Mouse (Mus musculus): Measurements from ENCODE around the gene Ssxa1. TPM values are rescaled to one million over a fixed set of nuclear protein-coding genes. Genes with fewer than 3 reads are reported as not detected.
"Not testable (repeated sequence)": the region's sequence is repeated elsewhere in the genome, so short reads cannot be mapped to it uniquely, and the experiment has no call there.

Gene Ssxa1
- not detected in 2 replicates for polyA plus RNA-seq (2012; rRNA removed)

GRCm38 (mm10) chrX:21115520-21115919 is at the start of gene Ssxa1:
Ssxa1 (plus strand) TSS chrX:21115820.
- TF ChIP-seq CTCF (IDR thresholded peaks at IDR 0.05; ENCODE audit: extremely low read depth, insufficient read depth, insufficient read length, insufficient replicate concordance) (no peak), POLR2A (IDR thresholded peaks at IDR 0.05; ENCODE audit: low read depth, low read length) (no peak)

GRCm38 (mm10) chrX:21068106-21068505 is 47.5 kb upstream of the Ssxa1 start, which contains the start of gene Spaca5:
Spaca5 (plus strand) TSS chrX:21068406.
- Histone ChIP-seq H3K4me1 (ENCODE audit: control insufficient read depth, insufficient read depth, insufficient read length) (no peaks in the 10 kb centered on the region), H3K27me3 (ENCODE audit: control insufficient read depth, insufficient read depth, low read length) (no peaks in the 10 kb centered on the region), H3K36me3 (ENCODE audit: control insufficient read depth, insufficient read depth, low read length) (no peaks in the 10 kb centered on the region), H3K27ac (ENCODE audit: insufficient read depth, low read length) (no peak within 1 kb of the TSS), H3K4me3 (ENCODE audit: extremely low read depth, insufficient read depth, insufficient read length) (no peak within 1 kb of the TSS)
- TF ChIP-seq CTCF (IDR thresholded peaks at IDR 0.05; ENCODE audit: extremely low read depth, insufficient read depth, insufficient read length, insufficient replicate concordance) (no peak), POLR2A (IDR thresholded peaks at IDR 0.05; ENCODE audit: low read depth, low read length) (no peak)
- no peak for DNase-seq (ENCODE audit: low read depth in 1 of 2, low spot score in 2 of 2)

More at GRCm38 (mm10) chrX:21115520-21115919, at the start of gene Ssxa1:
- Histone ChIP-seq H3K36me3 (ENCODE audit: control insufficient read depth, insufficient read depth, low read length) (no peaks in the 10 kb centered on the region), H3K27ac (ENCODE audit: insufficient read depth, low read length) (no peak within 1 kb of the TSS), H3K4me1 (ENCODE audit: control insufficient read depth, insufficient read depth, insufficient read length) (no peaks in the 10 kb centered on the region), H3K4me3 (ENCODE audit: extremely low read depth, insufficient read depth, insufficient read length) (no peak within 1 kb of the TSS), H3K27me3 (ENCODE audit: control insufficient read depth, insufficient read depth, low read length) (no peaks in the 10 kb centered on the region)
- no peak for DNase-seq (ENCODE audit: low read depth in 1 of 2, low spot score in 2 of 2)
- WGBS: 87% methylated on average over 4 of the region's 4 CpGs

- TF ChIP-seq POLR2A (IDR thresholded peaks at IDR 0.05; ENCODE audit: low read depth, low read length) (no peak), CTCF (IDR thresholded peaks at IDR 0.05; ENCODE audit: extremely low read depth, insufficient read depth, insufficient read length, insufficient replicate concordance) (no peak)
- DNase-seq (ENCODE audit: low read depth in 1 of 2, low spot score in 2 of 2): no peak
- H3K4me3 ChIP-seq (ENCODE audit: extremely low read depth, insufficient read depth, insufficient read length): peak overlapping the region; percentile 61
- H3K4me1 ChIP-seq (ENCODE audit: control insufficient read depth, insufficient read depth, insufficient read length): no peaks in the 10 kb centered on the region; the same call in 1 of the 2 replicates
- H3K36me3 ChIP-seq (ENCODE audit: control insufficient read depth, insufficient read depth, low read length): no peaks in the 10 kb centered on the region
- H3K27ac ChIP-seq (ENCODE audit: insufficient read depth, low read length): peak overlapping the region; percentile 33; the same call in 1 of the 2 replicates
- WGBS: 40% methylated on average over 6 of the region's 6 CpGs
- no peaks in the 10 kb centered on the region for H3K27me3 ChIP-seq (ENCODE audit: control insufficient read depth, insufficient read depth, low read length)
Measured at GRCm38 (mm10) chrX:21088645-21088982, 27.0 kb upstream of the Ssxa1 start.

- peak; percentile 28 to 51 for DNase-seq (ENCODE audit: low read depth in 1 of 2, low spot score in 2 of 2)
- H3K36me3 ChIP-seq (ENCODE audit: control insufficient read depth, insufficient read depth, low read length): no peaks in the 10 kb centered on the region
- H3K27me3 ChIP-seq (ENCODE audit: control insufficient read depth, insufficient read depth, low read length): no peaks in the 10 kb centered on the region
- WGBS: 27% methylated on average over 27 of the region's 27 CpGs
- peak within 1 kb of the TSS; percentile 61 for H3K4me3 ChIP-seq (ENCODE audit: extremely low read depth, insufficient read depth, insufficient read length)
- H3K27ac ChIP-seq (ENCODE audit: insufficient read depth, low read length): peak within 1 kb of the TSS; percentile 33; the same call in 1 of the 2 replicates
- TF ChIP-seq POLR2A (IDR thresholded peaks at IDR 0.05; ENCODE audit: low read depth, low read length) (no peak), CTCF (IDR thresholded peaks at IDR 0.05; ENCODE audit: extremely low read depth, insufficient read depth, insufficient read length, insufficient replicate concordance) (no peak)
- H3K4me1 ChIP-seq (ENCODE audit: control insufficient read depth, insufficient read depth, insufficient read length): no peaks in the 10 kb centered on the region; the same call in 1 of the 2 replicates
Measured at GRCm38 (mm10) chrX:21088983-21089866, 26.4 kb upstream of the Ssxa1 start, which contains the start of gene Zfp300. Zfp300 (minus strand) TSS chrX:21089527.

- Histone ChIP-seq H3K27ac (ENCODE audit: insufficient read depth, low read length) (no peak overlapping the region), H3K4me1 (ENCODE audit: control insufficient read depth, insufficient read depth, insufficient read length) (no peaks in the 10 kb centered on the region; the same call in 1 of the 2 replicates), H3K4me3 (ENCODE audit: extremely low read depth, insufficient read depth, insufficient read length) (no peak overlapping the region), H3K36me3 (ENCODE audit: control insufficient read depth, insufficient read depth, low read length) (no peaks in the 10 kb centered on the region), H3K27me3 (ENCODE audit: control insufficient read depth, insufficient read depth, low read length) (no peaks in the 10 kb centered on the region)
- 60% methylated on average over 7 of the region's 7 CpGs for WGBS
- no peak for DNase-seq (ENCODE audit: low read depth in 1 of 2, low spot score in 2 of 2)
- TF ChIP-seq POLR2A (IDR thresholded peaks at IDR 0.05; ENCODE audit: low read depth, low read length) (no peak), CTCF (IDR thresholded peaks at IDR 0.05; ENCODE audit: extremely low read depth, insufficient read depth, insufficient read length, insufficient replicate concordance) (no peak)
Measured at GRCm38 (mm10) chrX:21089867-21090239, 25.8 kb upstream of the Ssxa1 start.

GRCm38 (mm10) chrX:21146675-21147074 is 31.1 kb downstream of the Ssxa1 start:
- not testable (repeated sequence) for H3K27ac ChIP-seq (ENCODE audit: insufficient read depth, low read length); H3K4me1 ChIP-seq (ENCODE audit: control insufficient read depth, insufficient read depth, insufficient read length); H3K27me3 ChIP-seq (ENCODE audit: control insufficient read depth, insufficient read depth, low read length); H3K4me3 ChIP-seq (ENCODE audit: extremely low read depth, insufficient read depth, insufficient read length); H3K36me3 ChIP-seq (ENCODE audit: control insufficient read depth, insufficient read depth, low read length); DNase-seq (ENCODE audit: low read depth in 1 of 2, low spot score in 2 of 2)
- WGBS: 93% methylated on average over 25 of the region's 25 CpGs

Other genes starting within 250 kb of the Ssxa1 start
- 5.9 and 7.7 TPM in 2 replicates for gene Timp1, start 245.7 kb upstream of the Ssxa1 start, polyA plus RNA-seq (2012; rRNA removed)
- 0.36 and 0.52 TPM in 2 replicates for gene Syn1, start 194.8 kb upstream of the Ssxa1 start, polyA plus RNA-seq (2012; rRNA removed)
- gene Cfp, start 184.3 kb upstream of the Ssxa1 start, polyA plus RNA-seq (2012; rRNA removed): 189 and 193 TPM in 2 replicates
- 8.4 and 10.8 TPM in 2 replicates for gene Elk1, start 165.2 kb upstream of the Ssxa1 start, polyA plus RNA-seq (2012; rRNA removed)
- 8.0 and 9.4 TPM in 2 replicates for gene Uxt, start 153.8 kb upstream of the Ssxa1 start, polyA plus RNA-seq (2012; rRNA removed)
- 0.40 and 1.1 TPM in 2 replicates for gene Zfp182, start 53.5 kb upstream of the Ssxa1 start, polyA plus RNA-seq (2012; rRNA removed)
- not detected in 2 replicates for gene Spaca5, start 47.4 kb upstream of the Ssxa1 start, polyA plus RNA-seq (2012; rRNA removed)
- 0.04 and 0.12 TPM in 2 replicates for gene Zfp300, start 26.3 kb upstream of the Ssxa1 start, polyA plus RNA-seq (2012; rRNA removed)
- not detected in 2 replicates for gene Gm21876, start 59.8 kb downstream of the Ssxa1 start, polyA plus RNA-seq (2012; rRNA removed)

Measured in spleen, adult 2 months (tissue).